Mouse (Mus musculus): ENCODE data around the gene Naa80.

DNA sequence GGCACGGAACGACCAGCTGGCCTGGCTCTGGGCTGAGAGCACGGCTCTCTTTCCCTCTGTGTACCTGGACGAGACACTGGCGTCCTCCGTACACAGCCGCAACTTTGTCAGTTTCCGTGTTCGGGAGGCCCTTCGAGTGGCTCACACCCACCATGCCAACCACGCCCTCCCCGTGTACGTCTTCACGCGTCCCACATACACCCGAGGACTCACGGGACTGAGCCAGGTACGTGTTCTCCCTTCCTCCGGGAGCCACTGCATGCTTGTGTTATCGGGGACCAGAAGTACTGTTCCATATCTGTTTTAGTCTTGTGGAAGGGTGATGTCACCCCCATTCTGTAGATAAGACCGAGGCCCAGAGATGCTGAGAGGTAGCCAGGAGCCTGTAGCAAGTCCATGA, 7.8 kb upstream of the Naa80 start:
- no peak for TF ChIP-seq CTCF (conservative IDR thresholded peaks at IDR 0.05; ENCODE audit: insufficient read depth, insufficient read length, low read depth, low read length)
- TF ChIP-seq POLR2A (IDR thresholded peaks at IDR 0.05; ENCODE audit: low read depth, low read length): no peak
